Mouse (Mus musculus) adrenal gland (tissue): ENCODE data around the gene Tmem211.

ENCODE experiments used
- intact Hi-C: fragments of 180-260 bp; cut with DNase I; formaldehyde crosslinking; loops from one replicate; pipeline ENCODE4 v1.15.1; 2025
- long read RNA-seq, 2 experiments: library from polyadenylated mRNA; unstranded; transcript quantifications; one replicate each; pipeline ENCODE4 v2.0.0; 2020; ENCODE audit warnings: borderline replicate concordance in 1 of 2; ENCODE audit not compliant: insufficient replicate concordance in 1 of 2

The Tmem211 gene
- long read RNA-seq, experiment 1 = 0 reads
- long read RNA-seq, experiment 2 = 0 reads

DNA sequence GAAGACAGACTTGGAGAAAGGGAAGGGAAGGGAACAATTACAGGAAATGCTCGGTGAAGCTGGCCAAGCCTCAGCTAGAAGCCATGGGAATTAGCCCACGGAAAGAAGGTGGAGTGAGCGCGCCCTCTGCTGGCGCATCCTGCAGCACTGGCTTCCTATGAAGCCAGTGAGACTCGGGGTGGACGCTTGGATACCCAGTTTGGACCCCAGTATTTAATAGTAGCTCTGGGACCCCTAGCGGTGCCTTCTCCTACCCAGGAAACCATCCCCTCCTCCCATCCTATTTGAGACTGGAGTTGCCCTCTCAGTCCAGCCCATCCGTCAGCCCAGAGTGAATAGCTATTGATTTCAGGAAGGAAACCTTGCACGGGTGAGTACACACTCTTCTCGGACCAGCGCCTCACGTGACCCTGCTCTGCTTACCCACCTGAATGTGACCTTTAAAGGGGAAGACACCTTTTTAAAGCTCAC is at the start of gene Tmem211:
Gene Tmem211 (plus strand): TSS at position 278 of the 471 bp plus-strand sequence.
- intact Hi-C loops = loop anchor here (1.0 to 5.0 kb wide), 2 partner anchors 46 to 129 kb away; no protein-coding TSS in a partner anchor

DNA sequence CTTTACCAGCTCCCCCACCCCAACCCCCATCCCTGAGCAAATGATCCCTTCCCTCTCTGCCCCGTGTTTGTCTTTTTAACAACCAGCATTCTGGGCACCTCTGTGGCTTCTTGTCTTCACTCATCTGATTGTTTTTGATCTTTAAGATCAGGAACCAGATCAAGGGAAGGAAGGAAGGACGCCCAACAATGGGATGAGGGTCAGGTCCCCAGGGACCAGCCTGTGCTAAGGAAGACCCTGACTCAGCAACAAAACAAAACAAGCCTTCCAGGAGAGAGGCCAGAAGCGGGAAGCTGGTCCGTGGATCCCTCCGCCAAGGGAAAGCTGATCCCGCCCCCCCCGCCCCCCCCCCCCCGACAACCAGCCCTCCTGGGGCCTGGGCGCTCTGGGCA is 47.3 kb upstream of the Tmem211 start:
- intact Hi-C loops = no loop called here

DNA sequence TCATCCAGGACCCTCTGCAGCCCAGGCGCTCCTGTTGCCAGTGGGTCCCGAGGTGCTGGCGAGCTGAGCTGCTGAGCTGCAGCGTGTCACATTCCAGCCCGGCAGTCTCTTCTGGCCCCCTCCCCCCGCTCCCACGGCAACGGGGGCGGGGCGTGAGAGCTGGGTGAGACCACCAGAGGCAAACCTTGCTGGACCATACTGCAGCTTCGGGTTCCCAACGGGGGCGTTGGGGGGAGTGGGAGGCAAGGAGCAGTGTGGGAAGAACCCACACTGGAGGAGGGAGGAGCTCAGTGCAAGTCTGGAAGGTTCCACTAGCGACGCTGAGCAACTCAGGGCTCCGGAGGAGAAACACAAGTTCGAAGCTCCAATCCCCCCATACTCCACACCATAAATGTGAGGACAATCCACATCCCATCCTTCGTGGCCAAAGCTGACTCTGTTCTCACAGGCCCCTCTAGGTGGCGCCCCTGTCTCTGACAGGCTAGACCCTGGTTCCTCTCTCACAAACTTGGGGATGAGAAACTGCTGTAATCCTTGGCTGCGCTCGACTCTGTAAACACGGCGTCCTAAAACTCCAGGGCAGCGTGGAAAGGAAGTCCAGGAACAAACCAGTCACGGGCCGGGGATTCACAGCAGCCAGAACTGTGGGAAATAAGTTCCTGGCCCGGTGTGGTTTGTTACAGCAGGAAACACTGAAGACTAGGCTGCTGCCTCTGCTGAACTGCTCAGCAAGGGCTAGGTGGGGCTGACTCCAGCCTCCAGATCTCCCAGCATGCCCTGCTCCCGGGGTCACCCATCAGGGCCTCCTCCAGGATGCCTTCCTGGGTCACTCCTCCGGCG is 46.6 kb upstream of the Tmem211 start:
- intact Hi-C loops = loop anchor here (1.0 kb wide), 1 partner anchor 46 kb away; the partner anchor contains the start of gene Tmem211

DNA sequence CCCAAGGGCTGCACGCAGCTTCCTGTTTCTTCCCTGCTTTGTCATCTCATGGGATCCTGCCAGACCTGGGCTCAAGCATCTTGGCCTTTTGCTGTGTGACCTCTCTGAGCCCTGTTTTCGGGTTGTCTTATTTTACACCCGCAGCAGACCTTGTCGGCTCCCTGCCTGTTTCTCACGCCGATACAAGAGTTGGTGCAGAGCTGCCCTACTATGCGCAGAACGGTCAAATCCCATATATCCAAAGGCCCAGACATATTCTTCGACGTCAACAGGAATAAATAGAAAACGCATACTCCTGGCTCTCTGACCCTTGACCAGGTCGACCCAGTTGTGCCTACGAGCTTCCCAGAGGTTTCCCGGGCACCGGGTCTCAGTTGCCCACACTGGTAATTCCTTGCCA is 46.0 kb upstream of the Tmem211 start:
- intact Hi-C loops = loop anchor here (1.0 kb wide), 1 partner anchor 46 kb away; the partner anchor contains the start of gene Tmem211

DNA sequence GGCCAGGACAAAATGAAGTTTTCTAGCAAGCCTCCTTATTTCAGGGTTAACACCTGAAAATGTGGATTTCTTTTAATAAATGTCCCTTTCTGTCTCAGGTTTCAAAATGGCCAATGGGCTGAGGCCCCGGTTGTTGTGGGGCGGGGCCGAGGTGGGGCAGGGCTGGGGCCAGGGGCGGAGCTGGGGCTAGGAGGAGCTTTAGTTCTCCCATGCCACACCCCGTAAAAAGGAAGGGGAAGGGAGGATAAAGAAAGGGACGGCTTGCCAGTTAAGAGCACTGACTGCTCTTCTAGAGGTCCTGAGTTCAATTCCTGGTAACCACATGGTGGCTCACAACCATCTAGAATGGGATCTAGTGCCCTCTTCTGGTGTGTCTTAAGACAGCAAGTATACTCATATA is 45.3 kb upstream of the Tmem211 start:
- intact Hi-C loops = no loop called here

DNA sequence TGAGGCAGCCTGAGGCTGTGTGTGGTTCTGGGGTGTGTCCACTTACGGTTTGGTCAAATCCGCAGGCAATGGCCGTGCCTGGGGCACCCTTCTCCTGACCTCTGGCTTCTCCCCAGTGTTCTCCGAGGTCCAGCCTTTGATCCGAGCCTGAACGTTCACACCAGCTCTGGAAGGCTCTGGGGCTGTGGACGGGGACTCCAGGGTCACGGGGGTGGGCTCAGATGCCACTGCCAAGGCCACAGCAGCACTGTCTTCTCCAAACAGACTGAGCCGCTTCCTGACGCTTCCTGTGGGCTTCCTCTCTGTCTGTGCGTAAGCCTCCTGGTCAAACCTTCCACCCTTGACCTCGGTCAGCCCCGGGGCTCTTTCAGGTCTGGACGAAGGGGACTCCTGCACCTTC is 36.2 kb upstream of the Tmem211 start:
- intact Hi-C loops = no loop called here

DNA sequence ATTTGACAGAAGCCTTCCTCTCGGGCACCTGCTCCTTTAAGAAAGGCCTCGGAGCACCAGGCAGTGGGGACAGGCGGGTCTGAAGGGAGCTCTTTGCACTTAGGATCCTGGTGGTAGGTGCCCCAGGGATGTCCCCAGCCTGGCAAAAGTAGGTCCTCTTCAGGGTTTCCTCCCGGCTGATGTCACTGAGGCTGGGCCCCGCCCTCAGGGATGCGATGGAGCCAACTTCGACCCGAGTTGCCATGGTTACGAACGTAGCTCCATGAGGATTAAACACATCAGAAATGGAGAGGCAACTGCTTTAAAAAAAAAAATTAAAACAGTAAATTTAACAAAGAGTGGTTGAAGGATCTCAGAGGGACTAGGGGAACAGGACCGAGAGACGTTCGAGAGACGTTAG is 34.8 kb upstream of the Tmem211 start:
- intact Hi-C loops = no loop called here

DNA sequence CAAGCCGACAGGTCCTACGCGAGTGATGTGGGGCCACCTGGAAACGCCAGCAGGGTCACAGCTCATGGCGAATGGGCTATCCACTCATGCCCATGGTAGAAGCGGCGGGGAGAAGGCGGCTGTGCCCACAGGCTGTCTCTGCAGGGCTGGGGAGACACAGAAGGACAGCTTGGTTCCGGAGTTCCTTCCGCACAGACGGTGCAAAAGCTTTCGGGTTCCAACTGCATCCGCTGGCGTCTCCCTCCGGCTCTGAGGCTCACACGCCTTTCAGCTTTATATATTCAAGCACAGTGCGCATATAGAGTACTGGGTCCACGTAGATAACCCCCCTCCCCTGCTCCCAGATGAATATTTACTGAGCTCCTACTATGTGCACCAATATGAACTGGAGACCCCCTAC is 32.9 kb upstream of the Tmem211 start:
- intact Hi-C loops = no loop called here

DNA sequence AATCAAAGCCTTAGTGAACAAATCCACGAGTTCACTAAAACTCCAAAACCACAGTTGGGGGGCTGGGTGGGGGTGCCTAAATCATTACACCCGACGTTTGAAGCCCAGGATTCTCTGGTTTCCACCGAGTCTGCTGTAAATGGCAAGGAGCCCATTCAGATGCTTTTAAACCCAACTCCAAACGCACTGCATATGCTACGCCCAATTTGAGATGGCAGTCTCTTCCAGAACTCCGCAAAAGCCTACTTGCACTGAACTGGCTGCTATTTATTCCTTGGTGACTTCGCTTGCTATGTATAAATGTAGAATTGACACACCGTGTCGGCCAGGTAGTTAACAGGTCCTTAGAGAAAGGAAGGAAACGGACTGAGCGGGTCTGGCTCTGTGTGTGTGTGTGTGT is 31.3 kb upstream of the Tmem211 start:
- intact Hi-C loops = no loop called here

DNA sequence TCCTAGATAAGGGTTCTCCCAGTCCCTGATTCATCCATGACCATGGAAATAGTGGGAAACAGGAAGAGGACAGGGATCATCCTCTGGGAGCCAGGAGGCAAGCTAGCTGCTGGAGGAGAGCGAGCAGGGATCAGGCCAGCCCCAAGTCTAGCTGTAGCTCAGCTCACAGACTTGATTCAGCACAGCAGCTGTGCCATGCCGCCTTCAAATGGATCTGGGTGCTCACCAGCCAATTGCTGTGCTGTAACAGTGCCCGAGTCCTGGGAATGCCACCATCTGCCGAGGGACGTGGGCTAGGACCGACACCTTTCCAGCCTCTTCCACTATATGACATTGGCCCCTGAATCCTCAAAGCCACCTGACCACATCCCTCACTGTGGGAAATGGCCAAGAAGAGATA is 30.8 kb upstream of the Tmem211 start:
- intact Hi-C loops = no loop called here

DNA sequence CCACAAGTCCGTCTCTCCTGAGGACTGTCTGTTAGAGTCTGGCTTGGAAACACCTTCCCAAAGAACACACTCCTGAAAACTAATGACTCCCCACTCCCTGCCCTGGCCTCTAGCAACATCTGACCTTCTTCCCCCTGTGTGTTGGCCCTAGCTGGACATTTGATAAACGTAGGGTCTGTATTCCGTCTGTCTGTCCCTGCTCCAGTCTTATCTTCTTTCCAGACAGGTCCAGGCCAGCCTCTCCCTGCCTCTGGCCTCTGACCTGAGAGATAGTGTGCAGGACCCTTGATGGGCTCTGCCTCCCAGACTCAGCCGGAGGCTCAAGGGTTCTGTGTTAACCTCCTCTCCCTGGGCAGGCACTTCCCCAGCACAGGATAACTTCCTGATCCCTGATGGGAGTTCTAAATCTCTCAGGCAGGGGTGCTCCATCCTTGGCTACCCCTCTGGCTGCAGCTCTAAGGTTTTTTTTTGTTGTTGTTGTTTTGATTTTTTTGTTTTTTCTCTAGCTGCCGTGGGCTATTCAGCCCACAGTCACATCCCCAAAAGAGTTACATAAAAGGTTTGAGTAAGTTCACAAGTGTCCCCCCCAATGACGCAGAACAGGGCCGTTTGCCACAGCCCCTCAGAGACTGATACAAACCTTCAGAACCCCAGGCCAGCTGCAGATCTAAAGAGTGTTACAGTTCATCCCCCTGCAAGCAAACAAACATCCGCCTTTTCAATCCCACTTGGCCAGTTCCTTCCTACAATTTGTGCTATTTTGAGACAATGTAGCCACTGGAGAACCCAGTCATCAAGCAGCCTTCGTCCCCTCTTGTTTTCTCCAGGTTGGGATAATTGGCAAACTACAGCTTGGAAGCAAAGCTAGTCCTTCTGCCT is 29.6 kb upstream of the Tmem211 start:
- intact Hi-C loops = no loop called here

DNA sequence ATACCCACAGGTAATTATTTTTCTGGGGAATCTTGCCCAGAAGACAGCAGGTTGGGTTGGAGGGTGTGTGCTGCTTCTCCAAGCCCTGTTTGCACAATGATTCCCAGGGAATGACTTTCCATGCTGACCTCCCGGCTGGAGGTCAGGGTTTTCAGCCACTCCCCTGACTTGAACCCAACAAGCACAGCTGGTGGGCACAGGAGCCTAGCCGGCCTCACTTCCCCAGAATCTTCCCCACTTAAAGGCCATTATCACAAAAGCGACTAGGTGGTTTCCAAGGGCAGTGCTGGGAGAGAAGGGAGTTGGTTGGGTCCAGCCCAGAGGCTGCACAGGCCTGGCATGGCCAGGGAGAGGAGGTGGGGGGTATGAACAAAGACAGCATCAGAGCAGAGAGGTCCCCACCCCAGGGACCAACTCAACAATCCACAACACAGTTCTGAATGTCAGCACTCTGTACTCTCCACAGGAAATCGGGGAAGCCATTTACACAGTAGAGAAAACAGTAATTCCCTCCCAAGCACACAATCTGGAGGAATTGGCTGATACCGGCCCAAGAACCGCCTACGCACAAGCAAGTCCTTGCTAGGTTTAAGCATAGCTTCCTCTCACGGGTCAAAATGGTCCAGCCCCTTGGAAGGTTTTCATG is 27.5 kb upstream of the Tmem211 start:
- intact Hi-C loops = no loop called here

DNA sequence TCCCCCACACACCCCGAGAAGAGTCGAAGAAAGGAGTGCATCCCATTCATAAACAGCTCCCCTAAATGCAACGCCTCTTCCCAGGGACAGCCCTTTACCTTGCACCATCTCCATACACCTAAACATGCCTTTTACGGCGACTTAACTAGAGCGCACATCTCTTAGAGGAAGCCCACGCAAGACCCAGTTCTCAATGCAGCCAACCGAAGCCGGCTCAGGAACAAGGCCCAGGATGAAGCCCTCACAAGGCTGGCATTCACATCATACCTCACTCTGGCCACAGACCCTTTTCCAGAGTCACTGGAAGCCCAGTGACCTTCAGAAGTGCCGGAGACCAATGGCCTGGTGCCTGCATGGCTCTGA is 27.0 kb upstream of the Tmem211 start:
- intact Hi-C loops = no loop called here

DNA sequence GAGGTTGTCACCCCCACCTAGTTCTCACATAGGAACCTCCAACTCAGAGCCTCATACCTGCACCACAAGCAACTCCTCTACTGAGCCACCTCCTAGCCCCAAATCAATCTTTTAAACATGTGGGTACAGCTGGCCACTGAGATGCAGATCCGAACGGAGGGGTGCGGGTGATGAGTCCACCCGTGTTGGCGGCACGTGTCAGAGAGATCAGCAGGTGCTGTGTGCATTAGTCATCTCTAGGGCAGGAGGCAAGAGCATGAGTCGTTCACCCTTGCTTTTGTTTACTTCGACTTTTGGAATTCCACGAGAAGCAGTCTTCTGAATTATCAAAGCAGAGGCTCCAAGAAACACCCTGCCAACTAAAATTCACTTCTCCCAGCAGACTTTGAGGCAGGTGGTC is 22.5 kb upstream of the Tmem211 start:
- intact Hi-C loops = no loop called here

DNA sequence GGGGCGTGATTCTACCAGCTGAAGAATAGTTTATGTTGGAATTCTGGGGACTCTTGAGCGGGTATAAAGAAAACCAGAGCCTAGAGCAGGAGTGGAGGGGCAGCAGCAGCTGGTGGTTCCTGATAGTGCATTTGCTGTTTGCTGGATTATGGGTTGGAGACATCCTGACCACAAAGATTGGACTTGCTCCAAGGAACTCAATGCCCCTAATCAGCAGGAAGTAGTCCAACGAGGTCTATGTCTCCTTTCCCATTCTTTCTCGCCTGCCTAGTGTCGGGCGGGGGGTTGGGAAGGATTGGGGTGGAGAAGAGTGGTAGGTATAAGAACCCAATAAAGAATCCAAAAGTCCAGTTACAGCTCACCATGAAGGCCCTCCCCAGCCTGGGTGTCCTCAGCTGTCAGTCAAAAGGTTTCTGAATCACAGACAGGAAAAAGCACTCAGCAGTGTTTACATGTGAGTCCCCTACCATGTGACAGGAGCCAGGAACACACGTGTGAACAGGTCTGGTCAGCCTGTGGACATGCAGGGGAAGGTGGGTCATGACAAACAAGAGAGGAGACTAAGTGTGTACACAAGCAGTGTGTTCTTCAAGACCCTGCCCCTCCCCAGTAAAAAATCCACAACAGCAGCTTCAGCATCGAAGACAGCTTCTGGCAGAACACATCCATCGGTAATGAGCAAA is 19.9 kb upstream of the Tmem211 start:
- intact Hi-C loops = no loop called here

DNA sequence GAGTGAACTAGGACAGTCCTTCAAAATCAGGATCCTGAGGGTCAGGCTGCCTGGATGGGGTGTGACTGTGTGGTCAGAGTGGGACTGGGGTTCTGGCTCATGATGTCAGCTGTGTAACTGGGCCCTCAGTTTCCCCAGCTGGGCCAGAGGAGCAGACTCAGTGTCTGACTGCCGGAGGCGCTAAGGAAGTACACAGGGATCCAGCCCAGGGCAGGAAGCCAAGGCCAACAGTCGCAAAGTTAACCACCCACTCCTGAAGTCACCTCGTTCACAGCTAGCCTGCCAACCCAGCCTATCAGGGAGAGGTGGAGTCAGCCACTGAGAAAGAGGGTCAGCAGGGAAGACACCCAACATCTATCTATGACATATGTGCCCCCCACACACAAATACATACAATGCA is 18.7 kb upstream of the Tmem211 start:
- intact Hi-C loops = no loop called here

DNA sequence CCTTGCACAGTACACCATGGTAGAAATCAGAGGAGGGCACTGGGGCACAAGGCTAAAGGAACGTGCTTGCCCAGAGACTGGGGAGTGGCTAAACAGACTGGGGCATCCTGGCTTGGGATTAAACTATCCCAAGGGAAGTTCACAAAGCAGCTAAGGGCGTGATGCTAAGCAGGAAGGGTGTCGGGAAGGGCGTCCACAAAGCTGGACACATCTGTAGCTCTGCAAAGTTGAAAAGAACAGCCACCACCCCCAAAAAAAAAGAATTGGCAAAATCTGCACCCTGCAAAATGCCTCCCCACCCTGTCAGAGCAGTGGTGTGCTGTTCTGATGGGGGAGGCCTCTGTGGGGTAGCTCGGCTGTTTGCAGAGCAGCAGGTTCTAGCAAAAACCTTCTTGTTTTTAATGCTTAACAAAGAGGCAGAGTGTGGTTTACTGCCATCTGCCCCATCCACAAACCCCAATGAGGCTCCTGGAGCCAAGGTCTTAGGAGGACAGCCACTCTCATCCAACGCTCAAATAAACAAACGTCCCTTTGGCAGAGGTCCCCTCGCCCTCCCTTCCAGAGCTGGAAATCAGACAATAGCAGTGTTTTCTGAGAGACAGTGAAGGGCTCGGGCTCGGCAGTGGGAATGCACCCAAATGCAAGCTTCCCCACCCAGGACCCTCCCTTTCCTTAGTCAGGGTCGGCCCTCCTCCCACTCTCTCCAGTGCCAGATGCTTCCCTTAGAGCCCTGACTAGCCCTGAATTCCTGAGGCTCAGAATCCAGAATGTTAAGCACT is 17.9 kb upstream of the Tmem211 start:
- intact Hi-C loops = no loop called here

DNA sequence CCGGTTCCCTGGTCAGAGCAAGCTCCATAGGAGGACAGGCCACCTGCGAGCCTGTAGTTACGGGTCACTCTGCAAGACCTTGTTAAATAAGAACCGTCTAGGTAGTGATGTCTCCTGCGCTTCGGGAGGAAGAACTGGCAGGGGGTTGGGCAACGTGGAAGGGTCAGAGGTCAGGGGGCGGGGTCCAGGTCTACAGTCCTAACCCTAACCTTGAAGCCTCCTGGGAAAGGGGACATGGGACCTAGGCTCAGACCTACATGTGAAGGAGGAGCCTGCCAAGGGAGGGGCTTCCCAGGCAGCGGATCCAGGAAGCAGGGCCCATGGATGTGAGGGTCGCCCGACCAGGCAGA is 17.3 kb upstream of the Tmem211 start:
- intact Hi-C loops = no loop called here

DNA sequence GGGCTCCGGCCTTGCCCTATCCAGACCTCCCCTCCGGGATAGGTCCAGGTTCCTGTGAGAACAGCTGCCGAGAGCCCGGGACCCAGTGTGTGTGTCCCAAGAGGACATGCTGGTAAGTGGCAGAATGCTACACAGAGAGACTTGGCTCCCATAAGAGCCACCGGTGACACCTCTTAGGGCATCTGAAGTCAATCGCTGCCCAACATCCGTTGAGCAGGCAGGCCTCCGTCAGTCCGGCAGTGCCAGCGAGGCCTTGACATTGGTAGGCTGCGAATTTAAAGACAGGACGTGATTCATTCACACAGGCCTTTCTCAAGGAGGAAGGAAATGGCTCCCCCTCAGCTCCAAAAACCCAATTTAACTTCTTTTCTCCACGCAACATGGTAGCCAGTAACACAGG is 16.8 kb upstream of the Tmem211 start:
- intact Hi-C loops = no loop called here

DNA sequence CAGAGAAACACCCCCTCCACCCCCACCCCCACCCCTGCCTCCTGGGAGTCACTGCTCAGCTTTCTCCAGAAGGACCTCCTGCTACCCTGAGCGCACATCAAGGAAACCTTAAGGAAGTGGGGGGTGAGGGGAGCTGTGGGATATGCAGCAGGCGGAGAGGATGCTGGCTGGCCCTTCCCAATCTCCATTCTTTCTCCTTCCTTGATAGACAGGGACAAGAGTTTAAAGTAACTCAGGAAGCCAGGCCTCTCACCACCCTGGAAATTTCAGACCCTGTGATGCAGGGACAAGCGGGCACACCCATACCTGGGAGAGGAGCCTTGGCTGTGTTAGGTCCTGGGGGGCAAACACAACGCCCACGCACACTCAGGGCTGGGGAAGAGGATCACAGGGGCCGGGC is 16.4 kb upstream of the Tmem211 start:
- intact Hi-C loops = no loop called here
